Mouse (Mus musculus): ENCODE measurements at regions not wholly inside any gene's neighbourhood (a gene's known extent, or its start where the extent isn't known, plus 50 kb on each side); places are given as distances from the start of the nearest gene placed in this dataset.

DNA sequence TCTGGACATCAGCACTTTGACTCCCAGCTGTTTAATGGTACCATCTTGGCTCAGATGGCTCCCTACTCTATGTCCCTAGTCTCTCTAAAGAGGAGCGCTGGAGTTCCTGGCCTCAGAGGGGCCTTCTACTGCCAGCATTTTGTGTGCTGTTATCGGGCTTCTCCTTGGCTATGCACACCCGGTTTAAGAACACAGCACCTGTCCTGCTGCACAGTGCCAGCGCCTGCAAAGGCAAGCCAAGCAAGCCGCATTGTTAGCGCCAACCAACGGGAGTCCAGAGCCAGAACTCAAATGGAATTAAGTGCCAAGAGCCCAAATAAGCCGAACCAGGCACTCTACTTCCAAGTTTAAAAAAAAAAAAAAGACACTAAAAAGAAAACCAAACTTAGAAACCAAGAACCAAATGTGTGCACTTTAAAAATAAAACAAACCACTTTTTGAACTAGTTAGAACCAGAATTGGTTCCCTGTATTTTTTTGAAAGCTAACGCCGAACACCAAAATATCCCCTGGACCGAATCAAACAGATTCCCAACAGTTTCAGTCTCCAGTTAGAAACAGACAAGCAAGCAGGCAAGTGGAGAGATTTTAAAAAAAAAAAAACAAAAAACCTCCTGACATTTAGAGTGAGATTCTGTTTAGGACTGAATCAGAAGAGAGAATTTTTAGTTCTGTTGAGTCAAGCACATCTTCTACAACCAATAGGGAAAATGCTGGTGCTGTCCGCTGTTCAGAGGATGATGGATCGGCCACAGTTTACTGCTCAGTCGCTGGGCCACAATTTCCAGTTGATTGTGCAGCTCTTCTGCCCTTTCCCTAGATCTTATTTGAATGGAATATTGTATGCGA, 281.7 kb upstream of the Gm10131 start:
- Histone ChIP-seq H3K4me1 (ENCODE audit: control insufficient read depth in 2 of 2, insufficient read depth in 2 of 2, low read length in 2 of 2) (peaks cover 4 to 7% of the 10 kb centered on the region in 2 experiments), H3K9ac (ENCODE audit: low read length) (no peak overlapping the region), H3K27me3 (ENCODE audit: control insufficient read depth, insufficient read depth, low read length) (no peaks in the 10 kb centered on the region), H3K4me2 (ENCODE audit: low read length) (no peak overlapping the region), H3K36me3 (ENCODE audit: control insufficient read depth, insufficient read depth, low read length) (no peaks in the 10 kb centered on the region), H3K4me3 (ENCODE audit: control insufficient read depth in 1 of 2, insufficient read depth in 1 of 2, low read depth in 1 of 2, low read length in 2 of 2) (no peak overlapping the region), H3K27ac (replicated peaks in 1 of 2; ENCODE audit: control insufficient read depth in 1 of 2, insufficient read depth in 1 of 2, low read depth in 2 of 2, low read length in 2 of 2) (no peak overlapping the region), H3K9me3 (ENCODE audit: control insufficient read depth, low read length) (no peaks in the 10 kb centered on the region)
- ATAC-seq (ENCODE audit: insufficient number of reproducible peaks, insufficient read depth, low FRiP score, low read depth) = no peak
- WGBS = 87% methylated on average over 15 of the region's 15 CpGs

DNA sequence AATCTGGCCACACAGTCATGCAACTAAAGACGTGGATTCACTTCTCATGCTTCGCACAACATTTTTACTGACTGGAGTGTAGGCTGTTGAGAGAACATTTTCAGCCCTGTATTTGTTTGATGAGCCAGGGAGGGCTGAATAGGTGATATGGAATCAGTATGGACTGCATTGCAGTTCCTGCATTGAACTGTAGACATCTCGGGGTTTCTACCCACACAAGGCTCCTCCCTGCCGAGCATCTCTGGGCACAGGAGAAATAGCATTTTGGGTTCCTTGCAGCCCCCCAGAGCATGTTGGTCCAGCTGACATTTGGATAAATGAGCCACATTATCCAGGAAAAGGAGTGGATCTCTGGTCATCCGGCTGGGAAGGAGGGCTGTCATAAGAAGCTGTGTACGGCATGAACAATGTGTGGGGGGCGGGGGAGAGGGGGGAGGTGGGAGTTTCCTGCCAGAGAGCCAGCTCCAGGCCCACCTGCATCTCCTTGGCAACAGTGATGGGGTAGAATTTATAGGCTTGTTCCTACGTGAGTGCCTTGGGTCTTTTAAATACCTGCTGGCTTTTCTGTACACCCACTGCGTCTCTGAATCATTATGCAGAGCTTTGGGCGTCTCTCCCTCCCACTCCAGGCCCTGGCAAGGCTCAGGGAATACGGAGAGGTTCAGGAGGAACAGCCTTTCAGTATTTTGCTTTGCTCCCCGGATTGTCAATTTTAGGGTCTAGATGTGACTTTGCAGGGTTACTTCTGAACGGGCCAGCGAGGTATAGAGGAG, 280.9 kb upstream of the Gm10131 start:
- no peaks in the 10 kb centered on the region for H3K36me3 ChIP-seq (ENCODE audit: control insufficient read depth, insufficient read depth, low read length)
- no peak overlapping the region for H3K4me3 ChIP-seq (ENCODE audit: control insufficient read depth in 1 of 2, insufficient read depth in 1 of 2, low read depth in 1 of 2, low read length in 2 of 2)
- H3K9me3 ChIP-seq (ENCODE audit: control insufficient read depth, low read length) = no peaks in the 10 kb centered on the region
- no peak overlapping the region for H3K9ac ChIP-seq (ENCODE audit: low read length)
- 71% methylated on average over 14 of the region's 14 CpGs for WGBS
- H3K4me1 ChIP-seq (ENCODE audit: control insufficient read depth in 2 of 2, insufficient read depth in 2 of 2, low read length in 2 of 2) = peaks cover 2% of the 10 kb centered on the region in 2 experiments; a peak in 3 of 4 replicates
- H3K27ac ChIP-seq (replicated peaks in 1 of 2; ENCODE audit: control insufficient read depth in 1 of 2, insufficient read depth in 1 of 2, low read depth in 2 of 2, low read length in 2 of 2) = no peak overlapping the region
- no peak overlapping the region for H3K4me2 ChIP-seq (ENCODE audit: low read length)
- ATAC-seq (ENCODE audit: insufficient number of reproducible peaks, insufficient read depth, low FRiP score, low read depth) = no peak
- no peaks in the 10 kb centered on the region for H3K27me3 ChIP-seq (ENCODE audit: control insufficient read depth, insufficient read depth, low read length)

GRCm38 (mm10) chr8:34385806-34386439, 274.4 kb upstream of the Gm10131 start:
- WGBS = 77% methylated on average over 10 of the region's 10 CpGs
- Histone ChIP-seq H3K27me3 (ENCODE audit: control insufficient read depth, insufficient read depth, low read length) (no peaks in the 10 kb centered on the region), H3K9me3 (ENCODE audit: control insufficient read depth, low read length) (no peaks in the 10 kb centered on the region), H3K4me3 (ENCODE audit: control insufficient read depth in 1 of 2, insufficient read depth in 1 of 2, low read depth in 1 of 2, low read length in 2 of 2) (no peak overlapping the region), H3K4me1 (ENCODE audit: control insufficient read depth in 2 of 2, insufficient read depth in 2 of 2, low read length in 2 of 2) (no peaks in the 10 kb centered on the region), H3K27ac (replicated peaks in 1 of 2; ENCODE audit: control insufficient read depth in 1 of 2, insufficient read depth in 1 of 2, low read depth in 2 of 2, low read length in 2 of 2) (no peak overlapping the region), H3K36me3 (ENCODE audit: control insufficient read depth, insufficient read depth, low read length) (no peaks in the 10 kb centered on the region), H3K9ac (ENCODE audit: low read length) (no peak overlapping the region), H3K4me2 (ENCODE audit: low read length) (no peak overlapping the region)
- no peak for ATAC-seq (ENCODE audit: insufficient number of reproducible peaks, insufficient read depth, low FRiP score, low read depth)

- Histone ChIP-seq H3K4me1 (ENCODE audit: control insufficient read depth in 2 of 2, insufficient read depth in 2 of 2, low read length in 2 of 2) (no peaks in the 10 kb centered on the region), H3K27me3 (ENCODE audit: control insufficient read depth, insufficient read depth, low read length) (no peaks in the 10 kb centered on the region), H3K4me3 (ENCODE audit: control insufficient read depth in 1 of 2, insufficient read depth in 1 of 2, low read depth in 1 of 2, low read length in 2 of 2) (no peak overlapping the region), H3K27ac (replicated peaks in 1 of 2; ENCODE audit: control insufficient read depth in 1 of 2, insufficient read depth in 1 of 2, low read depth in 2 of 2, low read length in 2 of 2) (no peak overlapping the region), H3K9ac (ENCODE audit: low read length) (no peak overlapping the region), H3K36me3 (ENCODE audit: control insufficient read depth, insufficient read depth, low read length) (no peaks in the 10 kb centered on the region), H3K9me3 (ENCODE audit: control insufficient read depth, low read length) (no peaks in the 10 kb centered on the region), H3K4me2 (ENCODE audit: low read length) (no peak overlapping the region)
- no peak for ATAC-seq (ENCODE audit: insufficient number of reproducible peaks, insufficient read depth, low FRiP score, low read depth)
- 80% methylated on average over 19 of the region's 19 CpGs for WGBS
Observed at GRCm38 (mm10) chr8:34380615-34381014, 269.1 kb upstream of the Gm10131 start.

- Histone ChIP-seq H3K4me2 (ENCODE audit: low read length) (no peak overlapping the region), H3K4me3 (ENCODE audit: control insufficient read depth in 1 of 2, insufficient read depth in 1 of 2, low read depth in 1 of 2, low read length in 2 of 2) (no peak overlapping the region), H3K27me3 (ENCODE audit: control insufficient read depth, insufficient read depth, low read length) (no peaks in the 10 kb centered on the region), H3K27ac (replicated peaks in 1 of 2; ENCODE audit: control insufficient read depth in 1 of 2, insufficient read depth in 1 of 2, low read depth in 2 of 2, low read length in 2 of 2) (no peak overlapping the region), H3K9ac (ENCODE audit: low read length) (no peak overlapping the region), H3K36me3 (ENCODE audit: control insufficient read depth, insufficient read depth, low read length) (no peaks in the 10 kb centered on the region), H3K9me3 (ENCODE audit: control insufficient read depth, low read length) (no peaks in the 10 kb centered on the region), H3K4me1 (ENCODE audit: control insufficient read depth in 2 of 2, insufficient read depth in 2 of 2, low read length in 2 of 2) (no peaks in the 10 kb centered on the region)
- WGBS = 31% methylated on average over 3 of the region's 3 CpGs
- ATAC-seq (ENCODE audit: insufficient number of reproducible peaks, insufficient read depth, low FRiP score, low read depth) = no peak
Observed at GRCm38 (mm10) chr8:34377154-34377553, 265.6 kb upstream of the Gm10131 start.

- Histone ChIP-seq H3K4me1 (ENCODE audit: control insufficient read depth in 2 of 2, insufficient read depth in 2 of 2, low read length in 2 of 2) (no peaks in the 10 kb centered on the region; a peak in 1 of 4 replicates), H3K36me3 (ENCODE audit: control insufficient read depth, insufficient read depth, low read length) (no peaks in the 10 kb centered on the region), H3K9me3 (ENCODE audit: control insufficient read depth, low read length) (no peaks in the 10 kb centered on the region), H3K27ac (replicated peaks in 1 of 2; ENCODE audit: control insufficient read depth in 1 of 2, insufficient read depth in 1 of 2, low read depth in 2 of 2, low read length in 2 of 2) (no peak overlapping the region), H3K4me2 (ENCODE audit: low read length) (no peak overlapping the region), H3K27me3 (ENCODE audit: control insufficient read depth, insufficient read depth, low read length) (no peaks in the 10 kb centered on the region), H3K9ac (ENCODE audit: low read length) (no peak overlapping the region), H3K4me3 (ENCODE audit: control insufficient read depth in 1 of 2, insufficient read depth in 1 of 2, low read depth in 1 of 2, low read length in 2 of 2) (no peak overlapping the region)
- 92% methylated on average over 9 of the region's 9 CpGs for WGBS
- ATAC-seq (ENCODE audit: insufficient number of reproducible peaks, insufficient read depth, low FRiP score, low read depth) = no peak
Observed at GRCm38 (mm10) chr8:34374242-34374641, 262.7 kb upstream of the Gm10131 start.

DNA sequence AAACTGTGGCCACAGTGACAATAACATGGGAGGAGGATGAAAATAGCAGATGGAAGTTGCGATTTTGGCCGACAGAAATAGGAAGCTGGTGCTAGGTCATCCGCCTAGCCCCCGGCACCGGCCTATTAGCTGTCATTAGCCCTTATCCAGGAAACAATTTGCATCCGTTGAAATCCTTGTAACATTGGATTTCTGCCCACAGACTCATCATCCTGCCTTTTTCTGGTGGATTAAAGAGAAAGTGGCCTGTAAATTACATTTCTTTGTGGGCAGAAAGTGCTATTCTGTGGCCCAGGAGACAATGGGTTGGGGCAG, 261.1 kb upstream of the Gm10131 start:
- Histone ChIP-seq H3K4me2 (ENCODE audit: low read length) (no peak overlapping the region), H3K27me3 (ENCODE audit: control insufficient read depth, insufficient read depth, low read length) (no peaks in the 10 kb centered on the region), H3K9ac (ENCODE audit: low read length) (no peak overlapping the region), H3K4me1 (ENCODE audit: control insufficient read depth in 2 of 2, insufficient read depth in 2 of 2, low read length in 2 of 2) (no peaks in the 10 kb centered on the region; a peak in 1 of 4 replicates), H3K36me3 (ENCODE audit: control insufficient read depth, insufficient read depth, low read length) (no peaks in the 10 kb centered on the region), H3K27ac (replicated peaks in 1 of 2; ENCODE audit: control insufficient read depth in 1 of 2, insufficient read depth in 1 of 2, low read depth in 2 of 2, low read length in 2 of 2) (no peak overlapping the region), H3K9me3 (ENCODE audit: control insufficient read depth, low read length) (no peaks in the 10 kb centered on the region), H3K4me3 (ENCODE audit: control insufficient read depth in 1 of 2, insufficient read depth in 1 of 2, low read depth in 1 of 2, low read length in 2 of 2) (no peak overlapping the region)
- 67% methylated on average over 6 of the region's 6 CpGs for WGBS
- ATAC-seq (ENCODE audit: insufficient number of reproducible peaks, insufficient read depth, low FRiP score, low read depth) = no peak

Measured in heart, embryonic 14.5 days (tissue).